Mouse (Mus musculus): Measurements from ENCODE around the gene Ptpn6.

Ptpn6 gene

GRCm38 (mm10) chr6:124738511-124739023 is at the start of gene Ptpn6:
Gene Ptpn6 (minus strand): TSS chr6:124738714.
- peak; percentile 25 for DNase-seq (ENCODE audit: low read depth)

GRCm38 (mm10) chr6:124787722-124788121 is 49.2 kb upstream of the Ptpn6 start:
- DNase-seq (ENCODE audit: low read depth), result no peak

DNA sequence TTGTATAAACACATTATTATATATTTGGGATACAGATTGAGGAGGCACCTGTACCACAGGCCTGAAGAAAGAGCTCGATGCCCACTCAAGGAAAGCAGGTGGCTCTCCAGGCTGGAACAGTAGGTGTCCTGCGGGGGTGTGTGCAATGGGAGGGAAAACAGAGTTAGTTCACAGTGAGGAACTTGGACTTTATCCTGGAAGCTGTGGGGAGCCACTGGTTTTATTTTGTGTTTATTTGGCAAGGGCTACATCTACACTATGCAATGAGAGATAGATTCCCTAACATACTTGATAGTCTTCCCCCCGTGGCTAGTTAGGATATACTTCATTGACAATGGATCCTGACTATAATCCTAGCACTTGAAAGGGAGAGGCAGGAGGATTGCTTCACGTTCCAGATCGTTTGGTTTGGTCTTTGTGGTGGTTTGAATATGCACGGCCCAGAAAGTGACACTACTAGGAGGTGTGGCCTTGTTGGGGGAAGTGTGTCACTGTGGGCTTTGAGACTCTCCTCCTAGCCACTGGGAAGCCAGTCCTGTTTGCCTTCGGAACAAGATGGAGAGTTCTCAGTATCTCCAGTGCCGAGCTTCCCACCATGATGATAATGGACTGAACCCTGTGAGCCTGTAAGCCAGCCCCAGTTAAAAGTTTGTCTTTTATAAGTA is 48.4 kb upstream of the Ptpn6 start:
- DNase-seq (ENCODE audit: low read depth), result no peak

GRCm38 (mm10) chr6:124782436-124782835 is 43.9 kb upstream of the Ptpn6 start:
- DNase-seq (ENCODE audit: low read depth), result peak; percentile 89

GRCm38 (mm10) chr6:124780917-124781316 is 42.4 kb upstream of the Ptpn6 start:
- DNase-seq (ENCODE audit: low read depth), result no peak

DNA sequence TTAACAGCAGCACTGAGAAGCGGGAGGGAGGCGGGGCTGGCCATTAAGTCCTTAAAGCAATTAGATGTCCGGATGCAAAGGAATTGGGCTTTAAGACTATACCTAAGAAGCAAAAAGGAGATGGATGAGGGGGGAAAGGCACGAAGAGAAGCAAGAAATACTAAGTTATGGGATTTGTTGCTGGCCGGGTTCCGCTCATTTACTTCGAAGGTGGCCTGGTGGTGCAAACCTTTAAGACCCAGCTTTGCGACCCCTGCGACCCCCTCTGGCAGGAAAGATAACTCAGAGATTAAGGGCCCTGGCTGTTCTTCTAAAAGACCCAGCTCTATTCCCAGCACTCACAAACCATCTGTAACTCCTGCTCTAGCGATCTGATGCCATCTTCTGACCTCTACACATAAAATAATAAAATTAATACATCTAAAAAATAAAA is 41.5 kb upstream of the Ptpn6 start:
- DNase-seq (ENCODE audit: low read depth), result no peak

DNA sequence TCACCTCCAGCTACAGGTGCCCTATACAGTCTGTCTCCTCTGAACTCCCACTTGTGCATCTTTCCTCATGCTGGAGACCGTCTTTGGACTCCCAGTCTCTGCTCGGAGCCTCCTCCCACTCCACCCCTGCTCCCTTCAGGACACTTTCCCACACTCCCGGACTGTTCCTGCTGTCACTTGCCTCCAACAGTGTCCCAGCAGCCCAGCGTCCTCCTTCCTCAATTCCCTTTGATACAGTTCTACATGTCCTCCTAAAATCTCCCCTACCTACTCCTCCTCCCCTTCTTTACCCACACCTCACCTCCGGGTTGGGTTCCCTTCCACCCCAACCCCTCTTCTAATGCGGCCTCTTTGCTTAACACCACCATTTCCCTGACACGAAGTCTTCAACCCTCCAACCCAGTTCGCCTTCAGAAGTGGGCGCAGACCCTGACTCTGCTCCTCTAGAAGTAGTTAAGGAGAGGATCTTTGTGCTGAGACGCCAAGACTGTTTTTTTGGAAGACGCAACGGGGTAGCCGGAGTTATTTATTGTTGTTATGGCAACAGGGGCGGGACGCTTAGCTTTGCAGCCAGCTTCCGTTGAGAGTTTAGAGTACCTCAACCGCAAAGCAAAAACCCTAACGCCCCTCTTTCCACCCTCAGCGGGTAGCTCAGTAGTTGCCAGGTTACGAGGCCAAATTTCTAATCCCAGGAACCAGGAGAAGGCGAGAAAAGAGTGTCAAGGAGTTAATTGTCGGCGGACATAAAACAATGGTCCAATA is 40.9 kb upstream of the Ptpn6 start, which contains the start of gene Lrrc23:
Lrrc23 (minus strand) TSS at position 506 of the 762 bp plus-strand sequence.
- no peak for DNase-seq (ENCODE audit: low read depth)

GRCm38 (mm10) chr6:124770511-124770910 is 32.0 kb upstream of the Ptpn6 start:
- DNase-seq (ENCODE audit: low read depth), result no peak

DNA sequence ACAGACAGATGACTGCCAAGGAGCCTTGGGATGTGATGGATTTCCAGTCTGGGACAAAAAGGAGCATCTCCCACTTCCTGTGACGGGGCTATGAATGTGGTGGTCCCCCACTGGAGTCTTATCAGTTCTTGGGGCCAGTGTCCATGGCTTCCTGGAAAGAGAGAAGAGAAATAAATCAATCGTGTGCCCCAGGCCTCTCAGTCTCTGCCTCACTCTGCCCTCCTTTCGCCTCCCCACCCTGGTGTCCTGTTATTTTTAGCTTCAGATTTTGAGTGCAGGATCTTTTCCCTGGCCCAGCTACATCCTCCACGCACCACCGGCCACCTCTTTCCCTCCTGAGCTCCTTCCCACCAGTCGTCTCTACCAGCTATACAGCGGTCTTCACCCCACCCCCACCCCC is 31.5 kb upstream of the Ptpn6 start:
- no peak for DNase-seq (ENCODE audit: low read depth)

DNA sequence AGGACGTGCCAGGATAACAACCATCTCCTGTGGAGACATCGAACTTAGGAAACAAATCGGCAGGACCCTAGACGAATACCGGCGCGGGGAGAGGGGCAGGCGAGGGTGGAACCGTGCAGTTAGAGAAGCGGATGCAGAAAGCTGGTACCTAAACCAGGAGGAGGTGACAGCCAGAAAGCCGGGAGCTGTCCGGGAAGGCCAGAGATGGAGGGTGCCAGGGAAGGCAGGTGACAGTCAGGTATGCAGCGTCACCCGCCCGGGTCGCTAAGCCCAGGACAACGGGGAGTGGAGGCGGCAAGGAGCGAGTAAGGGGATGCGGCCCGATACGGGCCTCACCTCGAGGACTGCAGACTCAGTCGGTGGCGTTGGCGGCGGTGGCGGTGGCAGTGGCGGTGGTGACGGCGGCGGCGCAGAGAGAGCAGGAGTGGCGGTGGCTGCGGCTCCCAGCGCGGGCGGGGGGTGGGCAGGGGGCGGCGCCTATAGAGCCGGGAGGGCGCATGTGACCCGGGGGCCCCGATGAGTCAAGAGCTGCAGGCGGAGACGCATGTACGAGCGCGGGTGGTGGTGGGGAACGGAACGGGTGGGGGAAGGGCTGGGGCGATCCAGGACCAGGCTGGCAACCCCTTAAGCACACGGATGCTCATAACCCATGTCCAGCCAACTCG is 30.7 kb upstream of the Ptpn6 start, which contains the start of gene Eno2:
Eno2 (minus strand) TSS at position 573 of the 665 bp plus-strand sequence.
- DNase-seq (ENCODE audit: low read depth), result peak; percentile 92

GRCm38 (mm10) chr6:124768704-124769044 is 30.2 kb upstream of the Ptpn6 start:
- DNase-seq (ENCODE audit: low read depth), result no peak

GRCm38 (mm10) chr6:124767920-124768703 is 29.6 kb upstream of the Ptpn6 start:
- peak; percentile 76 for DNase-seq (ENCODE audit: low read depth)

GRCm38 (mm10) chr6:124767536-124767919 is 29.0 kb upstream of the Ptpn6 start:
- DNase-seq (ENCODE audit: low read depth), result no peak

- no peak for DNase-seq (ENCODE audit: low read depth)
These were observed 27.4 kb upstream of the Ptpn6 start for GRCm38 (mm10) chr6:124765951-124766350.

DNA sequence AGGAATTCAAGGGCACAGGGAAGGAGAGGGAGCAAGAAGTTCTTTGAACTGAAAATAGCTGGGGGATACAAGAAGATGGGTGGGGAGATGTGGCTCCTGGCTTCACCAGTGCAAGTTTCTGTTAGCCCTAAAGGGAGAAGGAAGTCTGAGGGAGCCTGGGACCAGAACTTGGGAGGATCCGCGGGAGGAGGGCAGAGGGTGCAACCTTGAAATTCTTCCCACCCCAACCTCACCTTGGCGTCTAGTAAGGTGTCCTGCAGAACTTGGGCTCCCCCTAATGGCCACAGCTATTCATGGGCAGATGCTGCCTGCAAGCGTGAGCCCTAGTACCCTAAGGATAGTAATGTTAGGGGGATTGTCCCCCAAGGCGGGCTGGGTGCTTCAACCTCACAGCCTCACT is 20.7 kb upstream of the Ptpn6 start:
- peak; percentile 92 for DNase-seq (ENCODE audit: low read depth)

DNA sequence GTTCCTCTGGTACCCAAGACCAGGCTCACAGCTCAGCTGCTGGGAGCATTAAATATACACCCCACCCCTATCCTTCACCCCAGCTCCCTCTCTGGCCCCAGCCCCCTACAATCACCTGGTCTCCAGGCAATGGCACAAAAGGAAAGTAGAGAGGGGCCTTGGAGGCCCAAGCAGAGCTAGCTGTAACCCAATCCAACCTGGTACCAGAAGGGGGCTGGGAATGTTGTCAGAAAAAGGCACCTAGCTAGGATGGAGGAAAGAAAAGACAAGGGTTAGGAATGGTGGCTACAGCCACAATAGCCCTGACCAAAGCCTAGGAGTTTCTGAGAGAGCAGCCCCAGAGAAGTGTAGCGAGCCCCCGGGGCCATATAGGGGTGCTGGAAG is 20.3 kb upstream of the Ptpn6 start:
- no peak for DNase-seq (ENCODE audit: low read depth)

GRCm38 (mm10) chr6:124757909-124758848 is 19.7 kb upstream of the Ptpn6 start:
- peak; percentile 85 for DNase-seq (ENCODE audit: low read depth)

GRCm38 (mm10) chr6:124757351-124757880 is 18.9 kb upstream of the Ptpn6 start:
- DNase-seq (ENCODE audit: low read depth), result no peak

DNA sequence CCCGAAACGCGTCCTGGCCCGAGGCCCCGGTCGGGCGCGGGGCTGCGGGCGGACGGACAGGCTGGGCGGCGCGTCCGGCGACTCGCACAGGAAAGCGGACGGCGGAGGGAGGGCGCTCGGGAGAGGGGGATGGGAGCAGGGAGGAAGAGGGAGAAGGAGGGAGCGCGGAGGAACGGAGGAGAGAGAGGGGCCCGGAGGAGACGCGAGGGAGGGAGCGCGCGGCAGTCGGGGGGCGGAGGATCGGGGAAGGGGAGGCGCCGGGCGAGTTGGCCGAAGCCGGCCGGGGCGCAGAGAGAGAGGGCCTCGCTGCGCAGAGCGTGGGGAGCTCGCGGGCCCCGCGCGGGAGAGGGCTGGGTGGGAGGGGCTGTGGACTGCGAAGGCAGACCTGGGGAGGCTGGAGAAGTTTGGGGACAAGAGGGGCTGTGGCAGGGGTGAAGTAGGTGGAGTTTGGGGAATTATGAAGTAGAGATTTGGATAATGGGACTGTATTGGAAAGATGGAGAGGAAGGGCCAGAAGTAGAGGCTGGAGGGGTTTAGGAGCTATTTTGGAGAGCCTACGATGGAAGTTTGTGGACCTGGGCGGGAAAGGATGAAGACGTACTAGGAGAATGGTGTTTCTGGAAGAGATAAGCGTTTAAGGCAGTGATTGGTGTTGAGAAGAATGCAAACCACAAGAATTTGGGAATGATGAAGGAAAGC is 18.3 kb upstream of the Ptpn6 start:
- DNase-seq (ENCODE audit: low read depth), result peak; percentile 94

Measured in NIH3T3 (cell line).